Mouse (Mus musculus) stomach, embryonic 16.5 days (tissue): ENCODE measurements around the gene Nlrp2. TPM values are rescaled to one million over a fixed set of nuclear protein-coding genes. Genes with fewer than 3 reads are reported as not detected.

Experiments used
- ATAC-seq: fragments of 200-750 bp; cut with Nextera tagmentation; 2 replicates; pipeline ENCODE4 v1.8.0; 2017; ENCODE audit warnings: moderate number of reproducible peaks, moderate TSS enrichment; ENCODE audit not compliant: insufficient read depth, low FRiP score
- H3K27ac ChIP-seq: fragments of 300-500 bp; sonication (generic); 2 replicates; pipeline ENCODE4 v1.5.1; 2014; ENCODE audit warnings: low read length
- H3K27me3 ChIP-seq: fragments of 300-500 bp; sonication (generic); 2 replicates; pipeline ENCODE4 v1.6.1; 2014; ENCODE audit warnings: low read length, control low read depth, mixed read lengths; ENCODE audit not compliant: control insufficient read depth, insufficient read depth
- H3K36me3 ChIP-seq: fragments of 300-500 bp; sonication (generic); 2 replicates; pipeline ENCODE4 v1.6.1; 2014; ENCODE audit warnings: low read length; ENCODE audit not compliant: control insufficient read depth, insufficient read depth
- H3K4me1 ChIP-seq: fragments of 300-500 bp; sonication (generic); 2 replicates; pipeline ENCODE4 v1.6.1; 2014; ENCODE audit warnings: low read length, control low read depth, mixed read lengths; ENCODE audit not compliant: control insufficient read depth, insufficient read depth
- H3K4me2 ChIP-seq: fragments of 300-500 bp; sonication (generic); 2 replicates; pipeline ENCODE4 v1.6.1; 2014; ENCODE audit warnings: low read depth, low read length, mixed read lengths
- H3K4me3 ChIP-seq: fragments of 300-500 bp; sonication (generic); replicated peaks from 2 replicates; pipeline ENCODE4 v1.5.1; 2014; ENCODE audit warnings: mild to moderate bottlenecking, low read length
- H3K9ac ChIP-seq: fragments of 300-500 bp; sonication (generic); 2 replicates; pipeline ENCODE4 v1.6.1; 2014; ENCODE audit warnings: low read length
- H3K9me3 ChIP-seq: fragments of 300-500 bp; sonication (generic); replicated peaks from 2 replicates; pipeline ENCODE4 v1.6.1; 2016; ENCODE audit warnings: low read length, control low read depth; ENCODE audit not compliant: control insufficient read depth
- WGBS: fragments of 180-500 bp; shearing (Covaris S2); extraction: QIAGEN DNeasy Blood & Tissue Kit; methylation state at CpG from one replicate; pipeline ENCODE4 v1.1.7; 2014; 5-methylcytosine and 5-hydroxymethylcytosine counted together
- polyA plus RNA-seq: library from polyadenylated mRNA; unstranded; fragments of >200 nt; fragmentation: Nextera tagmentation; extraction: Ambion mirVana; gene quantifications from 2 replicates; pipeline ENCODE4 v1.2.1, GENCODE M21; 2015

Gene Nlrp2
- not detected in 2 replicates for polyA plus RNA-seq

DNA sequence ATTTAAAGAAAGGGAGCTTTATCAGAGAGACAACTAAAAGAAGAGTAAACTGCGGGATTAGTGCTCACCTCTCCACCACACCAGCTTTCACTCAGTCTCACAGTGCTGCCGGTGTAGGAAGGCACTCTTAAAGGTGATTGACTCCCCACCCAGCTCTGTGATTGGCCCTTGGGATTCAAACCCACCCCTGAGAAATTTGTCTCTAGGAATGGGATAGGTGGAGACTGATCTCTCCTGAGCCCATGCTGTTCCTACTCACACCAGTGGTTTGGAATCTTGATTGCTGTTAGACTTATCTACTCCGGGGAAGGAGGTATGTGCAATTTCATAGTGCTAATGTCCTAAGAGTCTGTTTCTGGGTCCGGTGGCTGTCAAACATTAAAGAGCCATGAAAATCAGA, at the start of gene Nlrp2:
Gene Nlrp2, minus strand, starts transcription at position 101 of the 400 bp plus-strand sequence.
- Histone ChIP-seq H3K9me3 (peaks cover 5% of the 10 kb centered on the region; the same call in 1 of the 2 replicates), H3K4me3 (no peak within 1 kb of the TSS), H3K27me3 (no peaks in the 10 kb centered on the region), H3K9ac (no peak within 1 kb of the TSS), H3K4me1 (no peaks in the 10 kb centered on the region), H3K4me2 (no peak within 1 kb of the TSS), H3K27ac (no peak within 1 kb of the TSS), H3K36me3 (no peaks in the 10 kb centered on the region)
- 79% methylated on average over 4 of the region's 4 CpGs for WGBS
- ATAC-seq = no peak

- WGBS = 73% methylated on average over 2 of the region's 2 CpGs
- H3K9me3 ChIP-seq = no peaks in the 10 kb centered on the region
Measured at GRCm38 (mm10) chr7:5366724-5367123, 15.9 kb upstream of the Nlrp2 start.

GRCm38 (mm10) chr7:5363599-5363998, 12.8 kb upstream of the Nlrp2 start:
- no peaks in the 10 kb centered on the region for H3K27me3 ChIP-seq
- no peaks in the 10 kb centered on the region for H3K4me1 ChIP-seq
- ATAC-seq = no peak
- H3K27ac ChIP-seq = no peak overlapping the region
- H3K9me3 ChIP-seq = no peaks in the 10 kb centered on the region
- H3K4me3 ChIP-seq = no peak overlapping the region
- H3K36me3 ChIP-seq = no peaks in the 10 kb centered on the region
- WGBS = 94% methylated on average over 5 of the region's 5 CpGs
- H3K4me2 ChIP-seq = no peak overlapping the region
- H3K9ac ChIP-seq = no peak overlapping the region

More at GRCm38 (mm10) chr7:5366724-5367123, 15.9 kb upstream of the Nlrp2 start:
- no peaks in the 10 kb centered on the region for H3K27me3 ChIP-seq
- no peak overlapping the region for H3K4me3 ChIP-seq
- no peak overlapping the region for H3K27ac ChIP-seq
- H3K9ac ChIP-seq = no peak overlapping the region
- H3K4me2 ChIP-seq = no peak overlapping the region
- H3K36me3 ChIP-seq = no peaks in the 10 kb centered on the region
- H3K4me1 ChIP-seq = no peaks in the 10 kb centered on the region
- ATAC-seq = no peak

DNA sequence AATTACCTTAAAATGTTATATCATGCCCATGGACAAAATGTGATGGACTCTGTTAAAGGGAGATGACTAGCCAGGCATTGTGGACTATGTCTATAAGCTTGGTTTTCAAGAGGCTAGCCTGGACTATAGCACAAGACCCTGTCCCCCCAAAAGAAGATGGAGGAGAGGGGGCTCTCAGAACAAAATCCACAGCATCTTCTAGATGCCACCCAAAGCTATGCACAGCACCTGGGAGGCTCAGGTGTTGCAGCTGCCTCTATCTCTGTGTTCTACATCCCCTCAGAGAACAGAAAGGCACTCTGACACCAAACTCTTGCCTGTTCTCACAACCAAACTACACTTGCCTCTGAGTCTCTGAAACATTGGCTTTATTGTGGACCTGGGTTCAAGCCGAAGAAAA, 598 bp downstream of the Nlrp2 start, which contains the start of gene Gm5065:
Gene Gm5065, plus strand, starts transcription at position 301 of the 400 bp plus-strand sequence.
- Histone ChIP-seq H3K36me3 (no peaks in the 10 kb centered on the region), H3K4me1 (no peaks in the 10 kb centered on the region), H3K4me2 (no peak within 1 kb of the TSS), H3K9me3 (peaks cover 5% of the 10 kb centered on the region; the same call in 1 of the 2 replicates), H3K27me3 (no peaks in the 10 kb centered on the region), H3K4me3 (no peak within 1 kb of the TSS), H3K9ac (no peak within 1 kb of the TSS), H3K27ac (no peak within 1 kb of the TSS)
- 76% methylated on average over 1 of the region's 1 CpGs for WGBS
- ATAC-seq = no peak

- no peaks in the 10 kb centered on the region for H3K27me3 ChIP-seq
- H3K27ac ChIP-seq = no peak overlapping the region
- H3K36me3 ChIP-seq = no peaks in the 10 kb centered on the region
- no peaks in the 10 kb centered on the region for H3K9me3 ChIP-seq
- 86% methylated on average over 1 of the region's 1 CpGs for WGBS
- no peak overlapping the region for H3K4me3 ChIP-seq
- no peaks in the 10 kb centered on the region for H3K4me1 ChIP-seq
- no peak overlapping the region for H3K9ac ChIP-seq
- H3K4me2 ChIP-seq = no peak overlapping the region
- no peak for ATAC-seq
Measured at GRCm38 (mm10) chr7:5327511-5327910, 23.3 kb downstream of the Nlrp2 start.

- H3K36me3 ChIP-seq = no peaks in the 10 kb centered on the region
- H3K27me3 ChIP-seq = no peaks in the 10 kb centered on the region
- H3K9me3 ChIP-seq = 0 out of 2 replicates have a peak, but pooled peaks cover 2% of the 10 kb centered on the region
- no peaks in the 10 kb centered on the region for H3K4me1 ChIP-seq
- ATAC-seq = no peak
- H3K27ac ChIP-seq = no peak overlapping the region
- no peak overlapping the region for H3K4me2 ChIP-seq
- H3K4me3 ChIP-seq = no peak overlapping the region
- 54% methylated on average over 1 of the region's 1 CpGs for WGBS
- H3K9ac ChIP-seq = no peak overlapping the region
Measured at GRCm38 (mm10) chr7:5288281-5288680, 62.6 kb downstream of the Nlrp2 start.

- Histone ChIP-seq H3K4me3 (no peak overlapping the region), H3K27me3 (no peaks in the 10 kb centered on the region), H3K36me3 (no peaks in the 10 kb centered on the region), H3K9ac (no peak overlapping the region), H3K27ac (no peak overlapping the region), H3K4me2 (no peak overlapping the region), H3K4me1 (no peaks in the 10 kb centered on the region), H3K9me3 (no peaks in the 10 kb centered on the region)
- no peak for ATAC-seq
- WGBS = 83% methylated on average over 3 of the region's 3 CpGs
Measured at GRCm38 (mm10) chr7:5263051-5263450, 87.8 kb downstream of the Nlrp2 start.

Other genes starting within 250 kb of the Nlrp2 start
- gene Rfpl4, start 234.1 kb downstream of the Nlrp2 start, polyA plus RNA-seq = not detected in 2 replicates
- 0.40 and 0.54 TPM in 2 replicates for gene Rasl2-9, start 225.1 kb downstream of the Nlrp2 start, polyA plus RNA-seq
- gene Vmn1r55, start 201.4 kb downstream of the Nlrp2 start, polyA plus RNA-seq = not detected in 2 replicates
- not detected in 2 replicates for gene Vmn1r56, start 154.3 kb downstream of the Nlrp2 start, polyA plus RNA-seq
- not detected in 2 replicates for gene Vmn1r57, start 132.5 kb downstream of the Nlrp2 start, polyA plus RNA-seq
- not detected in 2 replicates for gene Gm5065, start 498 bp downstream of the Nlrp2 start, polyA plus RNA-seq
- gene Vmn1r58, start 62.4 kb upstream of the Nlrp2 start, polyA plus RNA-seq = not detected in 2 replicates
- not detected in 2 replicates for gene Vmn1r59, start 105.7 kb upstream of the Nlrp2 start, polyA plus RNA-seq
- gene Vmn2r28, start 142.9 kb upstream of the Nlrp2 start, polyA plus RNA-seq = not detected in 2 replicates
- gene Vmn1r60, start 196.3 kb upstream of the Nlrp2 start, polyA plus RNA-seq = not detected in 2 replicates